Mouse (Mus musculus): ENCODE measurements around the gene Grip2. TPM values are rescaled to one million over a fixed set of nuclear protein-coding genes. Genes with fewer than 3 reads are reported as not detected.

The Grip2 gene
- polyA plus RNA-seq, 1 experiment from 2014 or later = 0.46 TPM

DNA sequence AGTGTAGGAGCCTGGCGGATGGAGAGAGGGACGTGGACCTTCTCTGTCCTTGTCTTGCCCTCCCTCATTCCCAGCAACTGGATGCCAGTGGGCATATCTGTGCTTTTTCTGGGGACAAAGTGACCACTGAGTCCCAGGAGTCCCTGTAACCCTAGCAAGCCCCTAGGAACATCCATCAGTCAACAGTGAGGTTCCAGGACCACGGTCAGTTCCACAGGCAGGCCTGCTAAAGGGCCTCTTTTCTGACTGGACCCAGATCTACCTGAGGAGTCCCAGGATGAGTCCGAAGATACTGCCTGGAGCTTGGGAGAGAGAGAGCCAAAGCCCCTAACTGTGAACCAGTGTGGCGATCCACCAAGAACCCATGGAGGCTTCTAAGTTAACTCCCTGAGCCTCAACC, 53.1 kb downstream of the Grip2 start:
- H3K36me3 ChIP-seq (ENCODE audit: control insufficient read depth, insufficient read depth, low read length) = no peaks in the 10 kb centered on the region
- no peak for DNase-seq (ENCODE audit: low spot score, missing footprints)
- 82% methylated on average over 5 of the region's 5 CpGs for WGBS

DNA sequence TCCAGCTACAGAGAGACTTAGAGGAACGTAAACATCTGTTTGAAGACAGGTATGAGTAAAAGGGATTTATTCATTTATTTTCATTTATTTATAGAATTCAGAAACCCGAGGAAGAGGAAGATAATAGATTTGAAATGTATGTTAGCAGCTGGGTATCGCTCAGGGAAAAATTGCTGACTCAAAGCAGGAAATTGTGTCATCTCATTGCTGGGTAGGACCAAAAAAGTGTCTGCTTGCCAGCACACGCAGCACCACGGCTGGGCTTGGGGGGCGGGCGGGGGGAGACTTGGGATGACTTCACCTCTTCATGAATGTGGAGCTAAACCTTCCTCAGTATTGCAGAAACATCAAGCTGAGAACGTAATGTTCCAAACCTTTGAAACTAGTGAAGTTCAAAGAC, 59.5 kb downstream of the Grip2 start:
- Histone ChIP-seq H3K27ac (ENCODE audit: low read depth, low read length) (no peak overlapping the region), H3K9me3 (ENCODE audit: control insufficient read depth, low read length) (no peaks in the 10 kb centered on the region), H3K9ac (ENCODE audit: low read length) (no peak overlapping the region), H3K4me2 (no peak overlapping the region), H3K4me3 (ENCODE audit: low read depth, low read length) (no peak overlapping the region), H3K36me3 (ENCODE audit: control insufficient read depth, insufficient read depth, low read length) (no peaks in the 10 kb centered on the region), H3K27me3 (ENCODE audit: control insufficient read depth, insufficient read depth, low read length) (no peaks in the 10 kb centered on the region), H3K4me1 (ENCODE audit: control insufficient read depth, insufficient read depth, low read length) (no peaks in the 10 kb centered on the region)
- ATAC-seq (ENCODE audit: low FRiP score) (no peak), DNase-seq (ENCODE audit: low spot score, missing footprints) (no peak)
- 87% methylated on average over 8 of the region's 8 CpGs for WGBS

More for the DNA sequence above, 53.1 kb downstream of the Grip2 start:
- Histone ChIP-seq H3K27me3 (ENCODE audit: control insufficient read depth, insufficient read depth, low read length) (no peaks in the 10 kb centered on the region), H3K4me1 (ENCODE audit: control insufficient read depth, insufficient read depth, low read length) (no peaks in the 10 kb centered on the region), H3K27ac (ENCODE audit: low read depth, low read length) (no peak overlapping the region), H3K9ac (ENCODE audit: low read length) (no peak overlapping the region), H3K4me2 (no peak overlapping the region), H3K9me3 (ENCODE audit: control insufficient read depth, low read length) (no peaks in the 10 kb centered on the region), H3K4me3 (ENCODE audit: low read depth, low read length) (no peak overlapping the region)
- no peak for ATAC-seq (ENCODE audit: low FRiP score)

DNA sequence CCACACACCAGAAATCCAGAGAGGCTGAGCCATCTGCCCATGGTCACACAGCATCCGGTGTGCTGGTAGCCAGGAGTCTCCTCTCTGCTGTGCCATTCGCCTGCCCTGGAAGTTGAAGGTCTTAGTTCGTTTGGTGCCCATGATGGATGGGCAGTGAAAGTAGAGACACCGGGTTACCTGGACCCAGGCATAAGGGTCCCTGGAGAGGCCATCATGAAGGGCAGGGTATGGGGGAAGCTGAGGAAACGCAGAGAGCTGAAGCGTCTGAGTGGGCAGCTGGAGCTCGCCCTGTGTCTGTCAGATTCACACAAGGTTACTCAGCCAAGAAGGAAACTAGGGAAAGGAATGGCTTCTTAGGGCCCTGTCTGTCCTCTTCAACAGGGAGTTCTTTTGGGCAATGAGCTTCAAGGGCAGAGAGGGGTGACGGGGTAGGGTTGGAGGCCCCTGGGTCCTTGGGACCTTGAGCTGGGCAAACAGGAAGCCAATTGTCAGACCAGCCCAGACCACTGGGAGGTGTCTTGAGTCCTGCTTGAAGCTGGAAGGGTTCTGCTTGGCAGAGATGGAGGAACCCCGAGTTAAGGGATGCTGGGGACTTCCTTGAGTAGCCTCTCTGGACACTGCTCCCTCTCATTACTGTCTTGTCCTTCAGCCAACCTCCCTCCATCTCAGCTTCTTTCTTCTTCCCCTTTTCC, 64.9 kb downstream of the Grip2 start:
- no peak for ATAC-seq (ENCODE audit: low FRiP score)
- H3K4me3 ChIP-seq (ENCODE audit: low read depth, low read length) = no peak overlapping the region
- no peak overlapping the region for H3K9ac ChIP-seq (ENCODE audit: low read length)
- 79% methylated on average over 9 of the region's 9 CpGs for WGBS
- no peak overlapping the region for H3K27ac ChIP-seq (ENCODE audit: low read depth, low read length)
- no peaks in the 10 kb centered on the region for H3K36me3 ChIP-seq (ENCODE audit: control insufficient read depth, insufficient read depth, low read length)
- H3K4me2 ChIP-seq = no peak overlapping the region
- no peaks in the 10 kb centered on the region for H3K9me3 ChIP-seq (ENCODE audit: control insufficient read depth, low read length)
- no peak for DNase-seq (ENCODE audit: low spot score, missing footprints)
- H3K27me3 ChIP-seq (ENCODE audit: control insufficient read depth, insufficient read depth, low read length) = no peaks in the 10 kb centered on the region
- no peaks in the 10 kb centered on the region for H3K4me1 ChIP-seq (ENCODE audit: control insufficient read depth, insufficient read depth, low read length)

GRCm38 (mm10) chr6:91754845-91755244, 72.2 kb downstream of the Grip2 start:
- no peaks in the 10 kb centered on the region for H3K27me3 ChIP-seq (ENCODE audit: control insufficient read depth, insufficient read depth, low read length)
- DNase-seq (ENCODE audit: low spot score, missing footprints) (no peak), ATAC-seq (ENCODE audit: low FRiP score) (no peak)
- WGBS = 81% methylated on average over 12 of the region's 12 CpGs
- no peaks in the 10 kb centered on the region for H3K9me3 ChIP-seq (ENCODE audit: control insufficient read depth, low read length)
- H3K27ac ChIP-seq (ENCODE audit: low read depth, low read length) = no peak overlapping the region
- no peak overlapping the region for H3K9ac ChIP-seq (ENCODE audit: low read length)
- peaks cover 7% of the 10 kb centered on the region for H3K36me3 ChIP-seq (ENCODE audit: control insufficient read depth, insufficient read depth, low read length)
- no peak overlapping the region for H3K4me3 ChIP-seq (ENCODE audit: low read depth, low read length)
- H3K4me1 ChIP-seq (ENCODE audit: control insufficient read depth, insufficient read depth, low read length) = no peaks in the 10 kb centered on the region
- H3K4me2 ChIP-seq = no peak overlapping the region

- 38% methylated on average over 6 of the region's 6 CpGs for whole genome bisulfite sequencing
- Histone ChIP-seq H3K4me2 (no peak overlapping the region), H3K9ac (ENCODE audit: low read length) (no peak overlapping the region), H3K9me3 (ENCODE audit: control insufficient read depth, low read length) (no peaks in the 10 kb centered on the region), H3K27ac (ENCODE audit: low read depth, low read length) (no peak overlapping the region), H3K4me3 (ENCODE audit: low read depth, low read length) (no peak overlapping the region), H3K27me3 (ENCODE audit: control insufficient read depth, insufficient read depth, low read length) (no peaks in the 10 kb centered on the region), H3K4me1 (ENCODE audit: control insufficient read depth, insufficient read depth, low read length) (no peaks in the 10 kb centered on the region), H3K36me3 (ENCODE audit: control insufficient read depth, insufficient read depth, low read length) (peaks cover 8% of the 10 kb centered on the region)
- peak; percentile 83 for DNase-seq (ENCODE audit: low spot score, missing footprints)
- ATAC-seq (ENCODE audit: low FRiP score) = no peak
Observed at GRCm38 (mm10) chr6:91754098-91754497, 73.0 kb downstream of the Grip2 start.

- H3K27me3 ChIP-seq (ENCODE audit: control insufficient read depth, insufficient read depth, low read length) = no peaks in the 10 kb centered on the region
- peaks cover 15% of the 10 kb centered on the region for H3K36me3 ChIP-seq (ENCODE audit: control insufficient read depth, insufficient read depth, low read length)
- H3K4me3 ChIP-seq (ENCODE audit: low read depth, low read length) = no peak overlapping the region
- no peak overlapping the region for H3K27ac ChIP-seq (ENCODE audit: low read depth, low read length)
- 52% methylated on average over 8 of the region's 8 CpGs for WGBS
- DNase-seq (ENCODE audit: low spot score, missing footprints) (peak; percentile 81), ATAC-seq (ENCODE audit: low FRiP score) (no peak)
- no peak overlapping the region for H3K4me2 ChIP-seq
- no peak overlapping the region for H3K9ac ChIP-seq (ENCODE audit: low read length)
- H3K9me3 ChIP-seq (ENCODE audit: control insufficient read depth, low read length) = no peaks in the 10 kb centered on the region
- H3K4me1 ChIP-seq (ENCODE audit: control insufficient read depth, insufficient read depth, low read length) = no peaks in the 10 kb centered on the region
Observed at GRCm38 (mm10) chr6:91752884-91753283, 74.2 kb downstream of the Grip2 start.

DNA sequence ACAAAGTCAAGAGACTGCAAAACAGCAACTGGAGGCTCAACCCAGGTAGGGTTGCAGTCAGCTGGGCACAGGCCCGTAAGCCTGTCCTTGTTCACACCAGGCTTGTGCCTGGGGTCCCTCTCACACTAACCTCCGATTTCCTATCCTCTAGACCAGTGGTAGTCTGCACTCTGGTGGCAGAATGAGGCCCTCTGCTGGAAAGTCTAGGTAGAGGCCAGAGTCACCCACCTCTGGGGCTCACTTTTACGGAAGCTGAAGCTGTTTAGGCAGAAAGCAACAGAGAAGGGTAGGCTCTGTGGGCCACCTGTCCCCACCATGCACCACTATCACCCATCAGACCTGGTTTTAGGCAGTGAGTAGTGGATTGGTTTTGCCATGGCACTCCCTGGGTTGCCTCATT, 76.1 kb downstream of the Grip2 start:
- no peak for ATAC-seq (ENCODE audit: low FRiP score)
- Histone ChIP-seq H3K27ac (ENCODE audit: low read depth, low read length) (no peak overlapping the region), H3K4me1 (ENCODE audit: control insufficient read depth, insufficient read depth, low read length) (no peaks in the 10 kb centered on the region), H3K36me3 (ENCODE audit: control insufficient read depth, insufficient read depth, low read length) (peaks cover 15% of the 10 kb centered on the region), H3K27me3 (ENCODE audit: control insufficient read depth, insufficient read depth, low read length) (no peaks in the 10 kb centered on the region), H3K4me2 (no peak overlapping the region), H3K9me3 (ENCODE audit: control insufficient read depth, low read length) (no peaks in the 10 kb centered on the region), H3K9ac (ENCODE audit: low read length) (no peak overlapping the region), H3K4me3 (ENCODE audit: low read depth, low read length) (no peak overlapping the region)
- 68% methylated on average over 3 of the region's 3 CpGs for WGBS
- DNase-seq (ENCODE audit: low spot score, missing footprints) = peak; percentile 84

GRCm38 (mm10) chr6:91746776-91747175, 80.3 kb downstream of the Grip2 start:
- H3K36me3 ChIP-seq (ENCODE audit: control insufficient read depth, insufficient read depth, low read length) = peaks cover 15% of the 10 kb centered on the region
- H3K27me3 ChIP-seq (ENCODE audit: control insufficient read depth, insufficient read depth, low read length) = no peaks in the 10 kb centered on the region
- DNase-seq (ENCODE audit: low spot score, missing footprints) = no peak
- no peak overlapping the region for H3K4me3 ChIP-seq (ENCODE audit: low read depth, low read length)
- H3K4me1 ChIP-seq (ENCODE audit: control insufficient read depth, insufficient read depth, low read length) = no peaks in the 10 kb centered on the region
- no peak overlapping the region for H3K4me2 ChIP-seq
- no peak overlapping the region for H3K9ac ChIP-seq (ENCODE audit: low read length)
- H3K27ac ChIP-seq (ENCODE audit: low read depth, low read length) = no peak overlapping the region
- H3K9me3 ChIP-seq (ENCODE audit: control insufficient read depth, low read length) = no peaks in the 10 kb centered on the region
- WGBS = 84% methylated on average over 5 of the region's 5 CpGs
- no peak for ATAC-seq (ENCODE audit: low FRiP score)

DNA sequence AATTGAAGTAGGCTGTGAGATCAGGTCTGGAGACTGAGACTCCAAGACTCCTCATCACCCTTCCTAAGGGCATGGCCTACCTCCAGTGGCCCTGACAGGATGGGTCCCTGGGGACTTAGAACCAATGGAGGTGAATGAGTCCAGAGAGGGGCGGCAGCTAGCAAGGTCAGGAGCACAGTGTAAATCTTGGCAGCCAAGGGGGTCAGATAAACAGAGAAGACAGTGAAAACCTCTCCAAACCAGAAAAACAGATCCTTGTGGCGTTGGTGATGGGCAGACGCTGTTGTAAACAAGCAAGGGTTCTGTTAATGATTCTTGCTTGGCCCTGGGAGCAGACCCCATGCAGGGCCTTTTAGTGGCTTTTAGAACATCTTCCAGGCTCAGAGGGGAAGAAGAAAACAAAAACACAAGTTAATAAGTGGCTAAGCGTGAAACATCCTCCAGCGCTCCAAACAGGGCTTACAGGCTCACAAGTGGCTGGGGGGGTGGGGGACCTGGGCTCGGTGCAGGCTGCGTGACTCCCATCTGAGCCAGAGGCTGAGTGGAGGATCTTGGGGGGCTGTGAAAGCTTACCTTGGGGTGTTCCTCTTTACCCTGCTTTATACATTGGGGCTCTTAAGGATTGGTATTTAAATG, 81.0 kb downstream of the Grip2 start:
- no peak overlapping the region for H3K4me2 ChIP-seq
- no peak for DNase-seq (ENCODE audit: low spot score, missing footprints)
- H3K36me3 ChIP-seq (ENCODE audit: control insufficient read depth, insufficient read depth, low read length) = peaks cover 16% of the 10 kb centered on the region
- H3K9ac ChIP-seq (ENCODE audit: low read length) = no peak overlapping the region
- no peaks in the 10 kb centered on the region for H3K9me3 ChIP-seq (ENCODE audit: control insufficient read depth, low read length)
- no peaks in the 10 kb centered on the region for H3K4me1 ChIP-seq (ENCODE audit: control insufficient read depth, insufficient read depth, low read length)
- WGBS = 72% methylated on average over 7 of the region's 7 CpGs
- H3K27me3 ChIP-seq (ENCODE audit: control insufficient read depth, insufficient read depth, low read length) = no peaks in the 10 kb centered on the region
- no peak overlapping the region for H3K4me3 ChIP-seq (ENCODE audit: low read depth, low read length)
- H3K27ac ChIP-seq (ENCODE audit: low read depth, low read length) = no peak overlapping the region
- no peak for ATAC-seq (ENCODE audit: low FRiP score)

All from midbrain, embryonic 11.5 days (tissue).